Mouse (Mus musculus): ENCODE data around the gene Enpp1. TPM values are rescaled to one million over a fixed set of nuclear protein-coding genes. Genes with fewer than 3 reads are reported as not detected.

Enpp1 gene
- total RNA-seq (2021) = 1 to 10 TPM; 3.7 to 4.9 TPM
- long read RNA-seq, experiment 1, full-length matches to known transcripts = 5 of 5 reads
- long read RNA-seq, experiment 1, partial matches to known transcripts = 0 of 5 reads
- long read RNA-seq, experiment 1, other reads (novel, unspliced or antisense) = 0 of 5 reads
- long read RNA-seq, experiment 2, full-length matches to known transcripts = 3 of 6 reads
- long read RNA-seq, experiment 2, partial matches to known transcripts = 2 of 6 reads
- long read RNA-seq, experiment 2, other reads (novel, unspliced or antisense) = 1 of 6 reads

GRCm38 (mm10) chr10:24711480-24712366 is at the start of gene Enpp1:
TSS of gene Enpp1 (minus strand) at chr10:24712159.
- no peak; the same call in 1 of the 2 replicates for TF ChIP-seq CTCF (IDR thresholded peaks at IDR 0.05)
- Histone ChIP-seq H3K27ac (peak within 1 kb of the TSS; percentile 37), H3K4me3 (peak within 1 kb of the TSS; percentile 57)
- intact Hi-C loops (cut with DNase I) = no loop called here
- DNase-seq (ENCODE audit: extremely low spot score in 1 of 2, low spot score in 2 of 2) = peak; percentile 17 to 28

- TF ChIP-seq CTCF (IDR thresholded peaks at IDR 0.05) = no peak
- no peak overlapping the region for H3K4me3 ChIP-seq
- intact Hi-C loops (cut with DNase I) = no loop called here
Measured at GRCm38 (mm10) chr10:24758326-24758915, 46.5 kb upstream of the Enpp1 start.

GRCm38 (mm10) chr10:24754874-24755540 is 43.0 kb upstream of the Enpp1 start:
- peak overlapping the region; percentile 28; the same call in 1 of the 2 replicates for H3K4me3 ChIP-seq
- H3K27ac ChIP-seq = no peak overlapping the region
- no peak for DNase-seq (ENCODE audit: extremely low spot score in 1 of 2, low spot score in 2 of 2)
- intact Hi-C loops (cut with DNase I) = no loop called here
- TF ChIP-seq CTCF (IDR thresholded peaks at IDR 0.05) = no peak

More at GRCm38 (mm10) chr10:24758326-24758915, 46.5 kb upstream of the Enpp1 start:
- no peak for DNase-seq (ENCODE audit: extremely low spot score in 1 of 2, low spot score in 2 of 2)
- H3K27ac ChIP-seq = no peak overlapping the region

- peak overlapping the region; percentile 28; the same call in 1 of the 2 replicates for H3K4me3 ChIP-seq
- TF ChIP-seq CTCF (IDR thresholded peaks at IDR 0.05) = no peak
- no peak for DNase-seq (ENCODE audit: extremely low spot score in 1 of 2, low spot score in 2 of 2)
- no peak overlapping the region for H3K27ac ChIP-seq
- intact Hi-C loops (cut with DNase I) = no loop called here
Measured at GRCm38 (mm10) chr10:24754251-24754835, 42.4 kb upstream of the Enpp1 start.

GRCm38 (mm10) chr10:24753536-24754250 is 41.7 kb upstream of the Enpp1 start:
- no peak overlapping the region for H3K4me3 ChIP-seq
- H3K27ac ChIP-seq = no peak overlapping the region
- TF ChIP-seq CTCF (IDR thresholded peaks at IDR 0.05) = no peak
- intact Hi-C loops (cut with DNase I) = no loop called here
- no peak for DNase-seq (ENCODE audit: extremely low spot score in 1 of 2, low spot score in 2 of 2)

GRCm38 (mm10) chr10:24742950-24743487 is 31.1 kb upstream of the Enpp1 start:
- H3K27ac ChIP-seq = no peak overlapping the region
- intact Hi-C loops (cut with DNase I) = no loop called here
- DNase-seq (ENCODE audit: extremely low spot score in 1 of 2, low spot score in 2 of 2) = no peak
- no peak for TF ChIP-seq CTCF (IDR thresholded peaks at IDR 0.05)
- no peak overlapping the region for H3K4me3 ChIP-seq

- intact Hi-C loops (cut with DNase I) = no loop called here
Measured at GRCm38 (mm10) chr10:24741229-24742198, 29.6 kb upstream of the Enpp1 start.

GRCm38 (mm10) chr10:24739171-24739570 is 27.2 kb upstream of the Enpp1 start:
- intact Hi-C loops (cut with DNase I) = no loop called here

More at GRCm38 (mm10) chr10:24741229-24742198, 29.6 kb upstream of the Enpp1 start:
- H3K27ac ChIP-seq = no peak overlapping the region
- no peak for DNase-seq (ENCODE audit: extremely low spot score in 1 of 2, low spot score in 2 of 2)
- no peak overlapping the region for H3K4me3 ChIP-seq
- TF ChIP-seq CTCF (IDR thresholded peaks at IDR 0.05) = no peak

GRCm38 (mm10) chr10:24738456-24738855 is 26.5 kb upstream of the Enpp1 start:
- no peak for TF ChIP-seq CTCF (IDR thresholded peaks at IDR 0.05)
- intact Hi-C loops (cut with DNase I) = no loop called here
- H3K27ac ChIP-seq = no peak overlapping the region
- H3K4me3 ChIP-seq = no peak overlapping the region
- no peak for DNase-seq (ENCODE audit: extremely low spot score in 1 of 2, low spot score in 2 of 2)

More at GRCm38 (mm10) chr10:24739171-24739570, 27.2 kb upstream of the Enpp1 start:
- DNase-seq (ENCODE audit: extremely low spot score in 1 of 2, low spot score in 2 of 2) = no peak
- Histone ChIP-seq H3K4me3 (no peak overlapping the region), H3K27ac (no peak overlapping the region)
- no peak for TF ChIP-seq CTCF (IDR thresholded peaks at IDR 0.05)
